Mouse (Mus musculus) adrenal gland, adult 8-10 months (tissue): ENCODE measurements around the gene Nelfa. TPM values are rescaled to one million over a fixed set of nuclear protein-coding genes. Genes with fewer than 3 reads are reported as not detected.
"Not testable (repeated sequence)": the region's sequence is repeated elsewhere in the genome, so short reads cannot be mapped to it uniquely, and the experiment has no call there.

Experiments
- DNase-seq: peaks from one replicate; pipeline ENCODE4 v3.0.0; 2022
- microRNA-seq, 2 experiments: library from miRNA; unstranded; fragments of <30 nt; microRNA quantifications; one replicate each; pipeline ENCODE4 v1.2.0; 2022
- total RNA-seq, 4 experiments: library from RNA; stranded (reverse); gene quantifications; 2 replicates each; pipeline ENCODE4 v1.2.4; 2022

The Nelfa gene
- total RNA-seq, 4 experiments from 2014 or later: 19.5 to 29.0 (median 23.2) TPM

GRCm38 (mm10) chr5:33919466-33919865 is 16.7 kb downstream of the Nelfa start:
- no peak for DNase-seq

DNA sequence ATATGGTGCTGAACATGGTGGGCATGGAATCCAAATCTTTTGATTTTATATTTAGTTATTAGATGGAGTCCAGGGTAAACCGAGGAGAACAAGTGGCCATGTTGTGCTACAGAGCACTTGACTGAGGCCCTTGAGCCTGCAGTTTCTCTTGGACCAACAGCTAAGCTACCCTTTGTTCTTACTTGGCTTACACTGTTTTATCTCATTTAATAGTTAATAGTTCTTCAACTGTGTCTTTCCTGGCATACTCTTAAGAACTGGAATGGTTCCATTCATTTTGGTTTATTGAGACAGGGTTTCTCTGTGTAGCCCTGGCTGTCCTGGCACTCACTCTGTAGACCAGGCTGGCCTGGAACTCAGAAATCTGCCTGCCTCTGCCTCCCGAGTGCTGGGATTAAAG is 19.6 kb downstream of the Nelfa start:
- not testable (repeated sequence) for DNase-seq

- DNase-seq: not testable (repeated sequence)
These were observed 21.2 kb downstream of the Nelfa start for GRCm38 (mm10) chr5:33915031-33915430.

DNA sequence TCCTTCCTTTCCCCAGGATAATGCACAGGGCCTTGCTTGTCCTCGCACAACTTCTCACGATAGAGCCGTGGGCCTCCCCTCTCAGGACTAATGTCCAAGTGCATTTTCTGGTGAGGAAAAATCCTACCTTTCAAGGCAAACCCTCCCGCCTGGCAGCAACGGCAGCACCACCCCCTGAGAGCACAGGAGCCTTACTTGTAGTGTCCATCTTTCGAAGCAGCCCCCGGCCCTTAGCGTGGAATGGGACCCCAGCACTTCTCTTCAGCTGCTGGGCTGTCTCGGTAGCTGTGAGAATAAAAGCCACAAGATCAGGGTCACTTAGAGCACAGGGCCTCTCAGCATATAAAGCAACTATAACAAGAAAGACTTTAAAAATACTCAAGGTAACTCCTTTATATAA is 33.0 kb downstream of the Nelfa start:
- no peak for DNase-seq

GRCm38 (mm10) chr5:33902696-33903095 is 33.5 kb downstream of the Nelfa start:
- DNase-seq: no peak

- no peak for DNase-seq
These were observed 34.9 kb downstream of the Nelfa start for GRCm38 (mm10) chr5:33901278-33901677.

DNA sequence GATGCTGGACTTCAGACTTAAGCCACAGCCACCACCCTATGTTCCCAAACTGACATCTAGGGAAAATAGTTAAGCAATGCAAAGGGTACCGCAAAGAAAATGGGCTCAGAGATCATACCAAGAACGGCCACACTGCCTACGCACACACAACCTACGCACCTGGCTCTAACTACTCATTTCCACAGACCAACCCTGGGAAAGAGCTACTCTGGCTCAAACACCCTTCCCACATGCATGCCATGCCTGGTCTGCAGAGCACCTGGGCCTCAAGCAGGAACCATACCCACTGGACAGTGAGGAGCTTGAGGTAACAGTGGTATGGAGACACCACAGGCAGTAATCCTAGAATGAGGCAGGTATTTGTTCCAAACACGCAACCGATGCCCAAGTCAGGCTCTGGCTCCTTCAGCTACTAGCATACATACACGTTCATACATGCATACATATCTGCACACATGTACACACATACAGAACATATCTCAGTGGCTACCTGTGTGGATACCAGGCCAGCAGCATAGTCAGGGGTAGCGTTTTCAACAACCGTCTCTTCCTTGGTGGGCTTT is 35.4 kb downstream of the Nelfa start:
- DNase-seq: no peak

DNA sequence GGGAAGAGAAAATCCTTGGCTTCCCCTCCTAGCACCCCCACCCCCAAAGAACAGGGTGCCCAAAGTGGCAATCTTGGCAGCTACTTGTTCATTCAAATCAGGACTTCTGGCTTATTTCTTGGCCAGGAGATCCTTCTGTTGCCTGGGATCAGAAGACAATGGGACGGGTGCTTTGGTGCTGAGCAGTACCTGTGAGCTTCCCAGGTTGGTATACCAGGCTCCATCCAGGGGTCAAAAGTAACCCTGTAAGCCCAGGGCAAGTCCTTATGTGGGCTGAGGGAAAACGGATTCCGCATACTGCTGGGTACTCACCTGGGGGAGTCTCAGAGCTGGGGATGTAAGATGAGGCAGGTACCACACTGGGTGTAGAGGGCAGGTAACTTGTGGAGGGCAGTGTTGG is 36.1 kb downstream of the Nelfa start:
- DNase-seq: no peak

GRCm38 (mm10) chr5:33899245-33899644 is 37.0 kb downstream of the Nelfa start:
- DNase-seq: no peak

GRCm38 (mm10) chr5:33898671-33899070 is 37.5 kb downstream of the Nelfa start:
- DNase-seq: no peak

DNA sequence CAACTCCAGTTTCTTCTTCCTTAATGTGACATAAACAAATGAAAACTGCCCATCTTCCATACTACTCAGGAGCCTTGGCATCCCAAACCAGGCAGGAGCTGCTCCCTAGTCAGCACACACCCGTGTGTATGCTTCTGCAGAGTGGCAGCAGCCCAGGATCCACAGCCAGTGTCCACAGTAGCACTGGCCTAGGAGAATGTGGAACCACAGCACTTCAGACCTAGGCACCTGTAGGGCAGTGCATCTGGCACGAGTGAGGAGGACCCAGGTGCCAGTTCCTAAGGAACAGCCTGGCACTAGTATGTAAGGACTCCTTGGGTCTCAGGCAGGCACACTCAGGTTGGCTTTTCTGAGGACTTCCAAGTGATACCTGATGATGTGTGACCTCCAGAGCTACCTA is 39.1 kb downstream of the Nelfa start:
- DNase-seq: no peak

- no peak for DNase-seq
These were observed 41.1 kb downstream of the Nelfa start for GRCm38 (mm10) chr5:33895116-33895515.

DNA sequence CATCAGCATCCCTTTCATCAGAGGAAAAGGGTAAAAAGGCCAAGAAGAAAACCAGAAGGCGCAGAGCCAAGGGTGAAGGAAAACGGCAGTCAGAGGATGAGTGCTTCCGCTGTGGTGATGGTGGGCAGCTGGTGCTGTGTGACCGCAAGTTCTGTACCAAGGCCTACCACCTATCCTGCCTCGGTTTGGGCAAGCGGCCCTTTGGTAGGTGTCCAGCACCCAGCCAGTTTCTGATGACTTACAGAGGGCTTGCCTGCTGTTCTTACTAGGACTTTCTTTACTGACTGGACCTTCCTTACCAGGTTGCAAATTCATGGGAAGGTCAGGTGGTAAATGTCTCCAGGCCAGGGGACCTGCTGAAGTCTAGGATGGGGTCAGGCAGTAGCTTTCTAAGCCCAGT is 42.8 kb downstream of the Nelfa start:
- no peak for DNase-seq

- DNase-seq: no peak
These were observed 55.1 kb downstream of the Nelfa start for GRCm38 (mm10) chr5:33881118-33881517.

DNA sequence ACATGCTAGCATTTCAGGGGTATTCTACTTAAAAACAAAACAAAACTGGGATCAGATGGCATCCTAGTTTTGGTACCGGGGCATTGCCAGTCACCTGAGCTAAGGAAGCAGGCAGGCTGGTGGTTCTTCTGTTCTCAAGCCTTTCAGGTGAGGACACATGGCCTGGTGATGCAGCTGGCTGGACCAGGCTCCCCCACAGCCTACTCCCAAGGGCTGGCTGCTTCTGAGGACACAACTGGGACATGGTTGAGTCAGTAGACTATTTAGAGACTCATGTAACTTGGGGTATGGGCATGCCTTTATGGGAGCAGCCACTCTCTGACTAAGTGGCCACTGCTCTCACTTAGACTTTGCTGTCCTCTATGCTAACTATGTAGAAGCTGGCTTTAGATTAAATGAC is 60.7 kb downstream of the Nelfa start:
- DNase-seq: no peak

GRCm38 (mm10) chr5:33857693-33858092 is 78.5 kb downstream of the Nelfa start:
- DNase-seq: no peak

GRCm38 (mm10) chr5:33854019-33854418 is 82.2 kb downstream of the Nelfa start:
- no peak for DNase-seq

GRCm38 (mm10) chr5:33853086-33853485 is 83.1 kb downstream of the Nelfa start:
- no peak for DNase-seq

DNA sequence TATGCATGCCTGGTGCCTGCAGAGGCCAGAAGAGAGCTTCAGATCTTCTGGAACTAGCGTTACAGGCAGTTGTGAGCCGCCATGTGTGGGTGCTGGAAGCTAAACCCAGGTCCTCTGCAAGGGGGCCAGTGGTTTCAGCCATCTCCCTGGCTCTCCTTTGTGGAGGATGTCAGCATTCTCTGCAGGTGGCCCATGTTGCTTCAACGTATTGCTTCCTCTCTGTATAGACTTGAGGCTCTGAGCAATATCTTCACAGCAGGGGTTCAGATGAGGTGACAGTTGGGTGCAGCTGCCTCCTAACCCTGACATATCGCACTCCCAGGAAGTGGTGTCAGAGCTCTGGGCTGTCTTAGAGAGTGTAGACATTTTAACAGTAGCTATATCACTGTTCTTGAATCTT is 84.7 kb downstream of the Nelfa start:
- DNase-seq: no peak

Small RNAs within 50 kb of the gene (microRNA-seq; reads per million reads assigned to microRNA genes)
- 0.67 to 0.88 reads per million in 2 experiments for gene Mir7024

Other genes with a start within 250 kb of the Nelfa start
- gene Fgfr3, start 214.7 kb downstream of the Nelfa start, total RNA-seq: 1 to 10 TPM; 2.4 to 4.1 (median 3.1) TPM
- 100 to 1,000 TPM in 2 of 4 experiments, 10 to 100 TPM in 2; 96.8 to 124 (median 103) TPM for gene Letm1, start 153.6 kb downstream of the Nelfa start, total RNA-seq
- gene Nsd2, start 115.7 kb downstream of the Nelfa start, total RNA-seq: 10 to 100 TPM; 40.6 to 60.1 (median 54.9) TPM
- 10 to 100 TPM; 20.2 to 71.9 (median 43.4) TPM for gene Gm1673, start 47.0 kb upstream of the Nelfa start, total RNA-seq
- gene Nat8l, start 59.6 kb upstream of the Nelfa start, total RNA-seq: 10 to 100 TPM in 3 of 4 experiments, 1 to 10 TPM in 1; 3.0 to 14.4 (median 11.8) TPM
- gene Poln, start 233.0 kb upstream of the Nelfa start, total RNA-seq: 1 to 10 TPM; 2.5 to 7.1 (median 5.3) TPM
- 1 to 10 TPM; 6.5 to 7.8 (median 7.7) TPM for gene Haus3, start 233.1 kb upstream of the Nelfa start, total RNA-seq